Mouse (Mus musculus) gonadal fat pad, adult 2 months (tissue): ENCODE measurements around the gene Agpat1. TPM values are rescaled to one million over a fixed set of nuclear protein-coding genes. Genes with fewer than 3 reads are reported as not detected.

ENCODE experiments used
- DNase-seq: peaks from one replicate; pipeline ENCODE4 v3.0.0-alpha.2; 2012; ENCODE audit warnings: low read depth
- polyA plus RNA-seq: library from polyadenylated mRNA; depleted of rRNA; stranded (reverse); fragments of >200 nt; gene quantifications from 2 replicates; pipeline ENCODE4 v1.2.3, GENCODE M21; 2012

Gene Agpat1
- polyA plus RNA-seq, 1 experiment: 232 TPM

DNA sequence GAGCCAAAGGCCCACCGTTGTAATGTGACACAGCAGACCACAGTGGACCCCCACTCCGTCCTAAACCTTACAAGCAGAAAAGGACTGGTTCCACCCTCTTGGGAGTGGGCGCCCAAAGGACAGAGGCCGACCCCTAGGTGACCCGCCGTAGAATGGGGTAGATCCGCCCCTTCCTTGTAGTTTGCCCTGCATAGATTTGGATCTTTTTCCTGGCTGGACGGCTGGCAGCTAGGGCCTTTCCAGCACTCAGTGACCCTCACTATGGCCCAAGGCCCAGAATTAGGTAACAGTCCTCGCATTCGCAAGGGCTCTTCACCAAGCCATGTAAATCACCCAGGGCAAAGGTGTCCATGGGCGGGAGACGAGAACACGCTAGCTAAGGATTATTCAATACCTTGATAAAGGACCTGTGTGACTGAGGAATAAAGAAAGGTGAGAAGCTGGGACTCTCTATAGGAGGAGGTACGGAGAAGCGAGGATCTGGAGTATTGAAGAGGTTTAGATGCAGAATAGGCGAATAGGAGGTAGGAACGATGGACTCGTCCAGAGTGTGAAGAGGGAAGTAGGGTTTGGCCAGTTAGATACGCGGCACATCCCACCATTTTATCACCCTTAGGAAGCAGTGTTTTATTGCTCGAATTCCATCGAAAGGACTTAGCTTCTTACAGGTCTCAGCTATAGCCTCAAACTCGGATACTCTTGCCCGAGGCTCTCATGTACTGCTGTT, 612 bp downstream of the Agpat1 start:
- no peak for DNase-seq

DNA sequence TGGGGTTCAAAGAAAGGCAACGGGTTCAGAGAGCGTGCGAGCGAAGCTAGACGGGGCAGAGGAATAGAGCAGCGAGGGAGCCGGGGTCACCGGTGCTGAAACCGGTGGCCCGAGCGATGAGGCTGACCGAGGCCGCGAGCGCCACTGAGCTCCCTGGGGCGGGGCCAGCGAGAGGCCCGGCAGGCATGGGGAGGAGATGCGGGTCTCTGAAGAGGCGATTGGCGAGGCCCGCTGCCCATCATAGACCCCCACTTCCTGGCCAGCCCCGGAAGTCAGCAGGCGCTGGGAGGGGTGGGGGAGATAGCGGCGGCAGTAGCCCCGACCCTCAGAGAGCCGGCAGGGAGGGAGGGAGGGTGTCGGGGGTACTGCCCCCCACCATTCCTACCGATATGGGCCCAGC, 1.5 kb downstream of the Agpat1 start:
- no peak for DNase-seq

DNA sequence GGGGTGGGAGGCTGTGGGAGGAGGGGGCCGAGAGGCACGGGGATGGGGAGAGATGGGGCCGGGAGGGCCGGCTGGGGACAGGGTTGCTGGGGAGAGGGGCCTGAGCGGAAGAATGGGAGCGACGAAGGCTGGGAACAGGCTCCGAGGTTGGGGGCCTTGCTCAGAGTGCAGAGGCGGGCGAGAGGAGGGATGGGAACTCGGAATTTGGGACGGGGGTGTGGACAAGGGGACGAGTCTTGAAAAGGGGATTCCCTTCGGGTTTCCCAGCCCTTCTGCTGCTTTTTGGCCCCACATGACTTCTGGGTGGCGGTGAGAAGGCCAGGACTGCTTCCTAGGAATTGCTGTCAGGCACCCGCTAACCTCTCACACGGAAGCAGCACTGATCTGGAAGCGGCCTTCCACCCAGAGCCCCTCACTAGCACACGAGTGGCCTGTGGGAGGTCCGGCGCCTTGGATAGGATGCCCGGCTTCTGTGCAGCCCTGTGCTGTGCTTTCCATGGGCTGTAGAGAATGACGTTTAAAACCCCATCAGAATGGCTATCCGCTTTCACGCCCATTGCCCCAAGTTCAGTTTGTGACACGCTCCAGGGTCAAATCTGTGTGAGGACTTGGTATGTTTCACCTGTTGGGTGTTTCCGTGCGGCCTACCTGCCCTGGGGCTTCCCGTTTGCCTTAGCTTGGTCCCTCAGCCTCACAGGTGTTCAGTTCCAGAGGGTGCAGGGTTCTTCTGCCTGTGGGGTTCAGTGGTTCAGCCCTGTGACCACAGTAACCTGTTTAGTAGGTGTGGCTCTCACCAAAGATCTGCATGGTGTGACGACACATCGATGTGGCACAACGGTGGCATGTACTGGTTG, 2.4 kb downstream of the Agpat1 start:
- no peak for DNase-seq

DNA sequence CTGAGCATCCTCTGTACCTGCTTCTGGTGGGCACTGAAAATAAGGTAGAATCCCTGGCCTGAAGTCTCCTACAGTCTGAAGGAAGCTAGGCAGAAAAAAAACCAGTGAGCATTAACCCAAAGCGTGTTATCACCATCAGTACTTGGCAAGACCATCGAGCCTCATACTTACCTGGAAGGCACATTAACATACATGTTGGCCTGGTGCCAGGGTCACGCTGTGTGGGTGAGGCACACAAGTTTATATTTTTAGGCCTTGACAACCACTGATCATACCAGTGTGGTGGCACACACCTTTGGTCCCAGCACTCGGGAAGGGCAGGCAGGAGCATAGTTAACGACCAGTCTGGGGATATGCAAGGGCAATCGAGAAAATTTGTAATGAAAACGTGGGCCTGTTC, 3.9 kb downstream of the Agpat1 start:
- DNase-seq: no peak

DNA sequence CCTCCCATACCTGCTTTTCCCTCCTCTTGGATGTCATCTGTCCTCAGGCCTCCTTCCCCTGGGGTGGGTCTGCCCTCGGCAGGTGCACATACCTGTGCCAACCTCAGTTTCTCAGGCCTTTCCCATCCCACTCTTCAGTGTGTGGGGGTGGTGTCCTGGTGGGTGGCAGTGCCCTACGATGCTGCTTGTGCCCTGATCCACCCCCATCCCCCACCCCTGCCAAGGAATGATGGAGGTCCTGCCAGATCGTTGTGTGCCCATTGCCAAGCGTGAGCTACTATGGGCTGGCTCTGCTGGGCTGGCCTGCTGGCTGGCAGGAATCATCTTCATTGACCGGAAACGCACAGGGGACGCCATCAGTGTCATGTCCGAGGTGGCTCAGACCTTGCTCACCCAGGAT, 7.0 kb downstream of the Agpat1 start:
- DNase-seq: no peak

DNA sequence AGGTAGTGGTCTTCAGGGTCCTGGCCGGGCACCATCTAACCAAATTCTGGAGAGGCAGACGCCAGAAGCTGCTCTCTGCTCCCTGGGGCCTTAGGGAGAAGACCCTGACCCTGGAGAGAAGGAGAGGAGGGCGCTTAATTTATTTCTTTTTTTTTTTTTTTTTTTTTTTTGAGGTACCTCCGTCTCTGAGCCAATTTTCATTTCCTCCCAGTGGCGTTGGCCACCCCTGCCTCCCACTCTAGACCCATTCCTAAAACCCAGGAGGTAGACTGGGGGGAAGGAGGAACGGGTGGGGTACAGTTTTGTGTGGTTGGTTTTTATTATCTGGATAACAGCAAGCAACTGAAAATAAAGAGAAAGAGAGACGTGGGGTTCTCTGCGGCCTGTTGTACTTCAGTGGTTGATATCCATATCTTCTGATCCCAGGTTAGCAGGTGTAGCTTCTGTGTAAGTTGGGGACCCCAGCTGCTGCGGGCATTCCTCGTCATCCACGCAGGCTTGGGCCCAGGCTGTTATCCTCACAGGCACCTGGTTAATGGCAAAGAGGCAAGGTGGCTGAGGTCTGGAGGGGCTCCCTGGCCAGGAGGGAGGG, 9.1 kb downstream of the Agpat1 start:
- DNase-seq: no peak

DNA sequence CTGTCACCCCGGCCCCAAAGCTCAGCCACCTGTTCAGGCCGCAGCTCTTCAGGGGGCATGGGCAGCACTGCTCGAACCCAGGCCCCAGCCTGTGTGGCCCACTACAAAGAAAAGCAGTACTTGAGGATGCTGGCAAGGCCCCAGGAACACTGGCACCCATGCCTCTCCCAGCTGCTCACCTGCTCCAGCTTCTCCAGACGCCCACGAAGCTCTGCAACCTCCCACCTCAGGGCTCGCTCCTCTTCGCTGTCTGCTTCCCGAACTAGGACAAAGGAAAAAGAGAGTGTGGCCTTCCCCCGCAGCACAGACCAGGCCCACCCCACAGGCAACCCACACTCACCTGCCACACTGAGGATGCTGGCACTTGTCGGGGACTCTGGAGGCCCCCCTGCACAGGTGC, 9.8 kb downstream of the Agpat1 start:
- no peak for DNase-seq

DNA sequence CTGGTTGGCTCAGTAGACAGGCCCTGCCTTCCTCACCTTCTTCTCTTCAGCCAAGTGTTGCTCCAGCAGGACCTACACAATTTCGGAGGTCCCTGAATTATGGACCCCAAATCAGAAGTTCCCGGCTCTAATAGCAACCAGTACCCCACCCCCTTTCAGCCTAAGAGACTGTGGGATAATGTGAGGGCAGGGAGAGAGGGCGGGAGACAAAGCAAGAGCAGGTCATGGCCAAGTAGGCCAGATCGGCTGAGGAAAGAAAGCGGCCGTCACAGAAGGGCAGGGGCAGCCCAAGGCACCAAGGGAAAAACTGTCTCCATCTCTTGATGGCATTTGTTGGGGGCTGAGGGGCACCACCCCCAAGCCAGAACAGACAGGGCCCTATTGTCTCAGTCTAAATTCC, 11.8 kb downstream of the Agpat1 start, which contains the start of gene Egfl8:
Gene Egfl8 (minus strand): TSS at position 101 of the 400 bp plus-strand sequence.
- no peak for DNase-seq

DNA sequence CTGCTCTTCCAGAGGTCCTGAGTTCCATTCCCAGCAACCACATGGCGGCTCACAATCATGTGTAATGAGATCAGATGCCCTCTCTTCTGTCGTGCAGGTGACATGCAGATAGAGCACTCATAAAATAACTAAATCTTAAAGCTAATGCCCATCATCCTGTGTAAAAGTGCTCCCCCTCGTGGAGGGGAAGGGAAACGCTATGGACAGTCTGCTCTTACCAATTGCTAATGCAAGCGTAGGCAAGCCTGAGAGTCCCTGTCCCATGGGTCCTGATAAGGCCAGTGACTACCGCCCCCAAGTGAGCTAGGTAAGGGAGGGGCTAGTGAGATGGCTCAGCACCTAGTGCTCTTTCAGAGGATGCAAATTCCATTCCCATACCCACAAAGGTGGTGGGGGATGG, 14.9 kb downstream of the Agpat1 start:
- no peak for DNase-seq

DNA sequence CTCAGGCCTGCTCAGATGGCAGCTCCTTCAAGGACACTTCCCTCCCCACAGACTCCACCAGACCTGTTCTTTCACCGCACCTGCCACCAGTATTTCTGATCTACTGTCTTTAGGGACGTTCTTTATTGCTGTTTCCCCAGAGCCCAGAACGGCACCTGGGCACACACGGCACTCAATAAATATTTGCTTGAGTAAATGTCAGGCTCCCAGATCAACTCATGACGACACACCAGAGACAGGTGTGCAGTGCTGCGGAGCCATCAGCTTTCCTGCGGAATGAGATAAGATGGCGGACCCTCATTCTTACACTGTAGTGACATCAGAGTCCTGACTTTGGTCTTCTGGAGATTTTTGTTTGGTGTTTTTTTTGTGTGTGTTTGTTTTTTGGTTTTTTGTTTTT, 16.9 kb downstream of the Agpat1 start:
- no peak for DNase-seq

DNA sequence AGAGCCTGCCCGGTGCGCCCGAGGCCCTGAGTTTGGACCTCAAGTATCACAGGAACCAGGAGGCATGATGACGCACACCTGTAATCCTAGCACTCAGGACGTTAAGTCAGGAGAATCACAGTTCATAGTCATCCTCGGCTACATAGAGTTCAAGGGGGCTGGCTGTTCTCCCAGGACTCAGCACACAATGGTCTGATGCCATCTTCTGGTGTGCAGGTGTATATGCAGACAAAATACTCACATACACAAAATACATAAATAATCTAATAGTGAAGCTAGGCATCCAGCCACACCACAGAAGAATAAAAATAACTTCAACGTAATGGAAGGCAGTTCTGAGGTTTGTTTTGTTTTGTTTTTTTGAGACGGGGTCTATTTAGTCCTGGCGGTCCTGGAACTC, 19.1 kb downstream of the Agpat1 start:
- no peak for DNase-seq

DNA sequence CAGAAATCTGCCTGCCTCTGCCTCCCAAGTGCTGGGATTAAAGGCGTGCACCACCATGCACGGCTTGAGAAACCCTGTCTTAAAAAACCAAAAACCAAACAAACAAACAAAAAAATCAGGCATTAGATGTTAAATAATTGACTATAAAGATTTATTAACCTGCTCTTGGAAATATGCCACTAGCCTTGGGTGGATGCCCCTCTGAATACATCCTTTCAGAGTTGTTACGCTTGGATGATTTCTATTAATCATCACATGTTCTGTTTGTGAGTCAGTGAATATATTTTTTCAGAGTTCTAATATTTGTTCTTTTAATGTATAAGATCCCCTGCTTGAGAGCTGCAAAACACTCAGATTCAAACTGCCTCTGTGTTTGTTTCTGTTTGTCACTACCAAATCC, 20.9 kb downstream of the Agpat1 start:
- no peak for DNase-seq

DNA sequence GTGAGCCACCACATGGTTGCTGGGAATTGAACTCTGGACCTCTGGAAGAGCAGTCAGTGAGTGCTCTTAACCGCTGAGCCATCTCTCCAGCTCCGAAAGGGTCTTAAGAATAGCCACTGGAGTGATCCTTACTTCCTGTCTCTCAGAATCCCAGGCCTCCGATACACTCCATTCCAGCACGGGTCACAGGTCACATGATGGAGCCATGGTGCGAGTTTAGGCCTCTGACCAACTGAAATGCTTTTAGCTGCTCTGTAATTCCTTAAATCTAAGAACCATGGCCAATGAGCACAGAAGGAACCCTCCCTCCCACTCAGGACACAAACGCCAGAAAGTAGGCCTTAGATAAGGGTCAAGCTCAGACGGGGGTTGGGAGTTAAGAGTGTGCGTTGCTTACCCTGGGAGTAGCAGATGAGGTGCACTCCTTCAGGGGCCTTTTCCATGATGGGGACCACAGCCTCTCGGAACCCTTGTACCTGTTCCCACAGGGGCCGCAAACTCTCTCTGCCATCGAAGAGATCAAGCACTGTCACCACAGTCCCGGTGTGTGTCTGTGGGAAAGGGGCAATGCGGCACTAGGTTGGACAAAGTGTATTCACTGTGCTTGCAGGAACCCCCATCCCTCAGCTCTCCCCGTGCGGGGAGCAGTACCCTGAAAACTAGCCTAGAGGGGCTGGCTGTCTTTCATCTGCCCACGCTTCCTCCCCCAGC, 22.2 kb downstream of the Agpat1 start:
- no peak for DNase-seq

DNA sequence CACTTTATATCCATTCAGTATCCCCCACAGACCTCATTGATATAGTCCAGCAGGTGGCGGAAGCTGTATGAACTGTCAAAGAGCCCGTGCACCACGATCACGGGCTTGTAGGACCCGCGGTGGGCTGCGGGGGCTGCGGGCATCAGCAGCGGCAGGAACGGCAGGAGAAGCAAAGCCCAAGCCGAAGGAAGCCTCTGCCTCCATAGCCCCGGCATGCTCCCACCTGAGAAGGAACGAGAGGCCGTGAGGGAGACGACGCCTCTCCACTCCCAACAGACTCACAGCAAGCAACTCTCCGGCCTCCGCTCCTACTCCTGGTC, 22.7 kb downstream of the Agpat1 start:
- no peak for DNase-seq

DNA sequence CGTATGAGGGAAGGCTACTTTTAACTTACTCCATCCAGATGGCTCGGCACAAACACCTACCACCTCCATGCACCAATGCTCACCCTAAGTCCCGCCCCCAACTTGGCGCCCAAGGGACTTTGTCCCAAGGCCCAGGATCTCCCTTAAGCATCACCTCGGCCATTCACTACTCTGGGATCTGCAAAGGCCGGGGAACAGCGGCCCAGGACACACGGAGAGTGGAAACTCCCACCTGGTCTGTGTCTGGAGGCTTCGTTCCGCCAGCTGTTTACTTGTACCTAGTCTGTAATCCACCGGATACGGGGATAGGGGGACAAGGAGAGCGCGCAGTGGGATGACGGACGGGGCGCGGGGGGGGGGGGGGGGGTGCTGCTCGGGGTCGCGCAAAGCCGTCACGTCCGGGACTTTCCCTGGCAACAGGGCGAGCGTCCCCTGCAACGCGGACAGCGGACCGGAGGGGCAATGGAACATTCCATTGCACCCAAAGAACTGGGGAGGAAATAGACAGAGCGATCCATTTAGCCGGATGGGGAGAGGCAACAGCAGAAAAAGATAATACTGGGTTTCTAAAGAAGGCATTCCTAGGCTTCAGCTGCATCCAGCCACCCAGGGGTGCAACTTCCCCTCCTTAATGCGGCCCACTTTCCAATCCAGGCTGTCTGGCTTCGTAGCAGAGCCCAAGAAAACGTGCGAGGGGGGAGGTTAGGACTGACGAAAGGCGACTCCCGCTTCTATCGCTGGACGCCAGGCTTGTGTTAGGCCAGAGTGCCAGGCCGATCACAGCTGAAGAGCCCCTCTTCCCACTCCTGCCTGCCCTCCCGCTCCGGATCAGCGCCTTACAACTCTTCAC, 23.3 kb downstream of the Agpat1 start:
- no peak for DNase-seq

DNA sequence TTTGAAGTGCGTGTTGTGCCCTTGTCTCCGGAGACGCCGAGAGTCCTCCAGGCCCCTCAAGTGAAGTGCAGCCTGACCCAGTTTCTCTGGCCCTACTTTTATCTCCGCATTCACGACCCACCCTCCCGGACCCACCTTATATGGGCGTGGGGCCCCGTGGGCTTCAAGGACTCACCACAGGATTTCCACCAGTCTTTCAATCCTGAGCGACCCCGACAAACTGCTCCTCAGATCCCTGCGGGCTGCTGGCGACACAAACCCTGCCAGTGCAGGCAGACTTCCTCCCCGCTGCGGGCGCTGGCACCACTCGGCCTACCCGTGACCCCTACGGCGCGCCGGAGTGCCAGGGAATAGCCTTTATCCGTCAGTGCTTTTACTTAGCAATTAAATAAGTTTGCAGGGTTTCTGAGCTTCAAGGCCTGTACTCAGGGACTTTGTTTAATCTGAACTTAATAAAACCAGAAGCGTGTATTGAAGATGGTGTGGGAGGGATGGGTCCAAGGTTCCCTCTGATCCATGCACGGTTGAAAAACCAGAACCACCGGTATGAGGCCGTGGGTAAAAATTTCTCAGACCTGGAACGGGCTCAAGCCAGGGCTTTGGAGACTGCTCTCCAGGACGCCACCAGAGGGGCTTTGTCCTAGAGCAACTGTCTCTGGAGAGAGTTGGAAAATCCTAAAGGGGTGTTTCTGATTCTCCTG, 24.0 kb downstream of the Agpat1 start, which contains the start of gene Ppt2:
Gene Ppt2 (minus strand): TSS at position 568 of the 701 bp plus-strand sequence.
- no peak for DNase-seq

DNA sequence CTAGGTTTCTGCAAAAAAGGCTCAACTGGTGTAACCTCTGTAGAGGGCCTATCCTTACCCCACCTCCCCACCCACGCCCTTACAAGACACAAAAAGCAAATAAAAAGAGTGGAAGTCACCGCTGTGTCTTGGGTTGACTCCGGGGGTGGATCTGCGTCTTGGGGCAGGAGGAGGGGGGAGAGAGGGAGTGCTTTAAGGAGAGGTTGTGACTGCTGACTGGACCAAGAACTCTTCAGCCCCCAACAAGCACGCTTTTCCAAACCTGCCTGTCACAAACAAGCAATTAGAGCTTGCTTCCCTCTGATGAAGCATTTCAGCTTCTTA, 24.5 kb downstream of the Agpat1 start:
- no peak for DNase-seq

DNA sequence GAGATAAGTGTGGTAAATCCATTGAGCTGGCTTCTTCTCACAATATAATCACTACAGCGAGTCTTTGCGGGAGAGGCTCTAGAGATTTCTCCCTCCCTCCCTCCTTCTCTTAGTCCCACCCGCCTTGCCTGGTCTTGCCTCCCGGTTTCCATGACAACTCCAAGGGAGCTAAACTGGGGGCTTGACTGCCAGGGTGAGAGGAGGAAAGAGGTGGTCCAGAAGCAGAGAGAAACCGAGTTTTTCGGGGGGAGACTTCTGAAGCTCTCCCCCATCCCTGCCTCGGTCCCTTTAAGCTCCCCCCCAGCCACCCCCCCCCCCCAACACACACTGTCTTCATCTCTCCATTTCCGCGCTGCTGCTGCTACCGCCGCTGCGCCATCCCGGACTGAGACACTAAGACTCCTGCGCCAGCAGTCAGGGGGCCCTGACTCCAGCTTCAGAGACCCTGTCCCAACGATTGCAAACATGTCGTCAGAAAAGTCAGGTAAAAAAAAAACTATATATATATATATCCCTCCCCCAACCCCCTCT, 25.2 kb downstream of the Agpat1 start, which contains the start of gene Prrt1:
Gene Prrt1 (plus strand): TSS at position 313 of the 531 bp plus-strand sequence.
- no peak for DNase-seq

DNA sequence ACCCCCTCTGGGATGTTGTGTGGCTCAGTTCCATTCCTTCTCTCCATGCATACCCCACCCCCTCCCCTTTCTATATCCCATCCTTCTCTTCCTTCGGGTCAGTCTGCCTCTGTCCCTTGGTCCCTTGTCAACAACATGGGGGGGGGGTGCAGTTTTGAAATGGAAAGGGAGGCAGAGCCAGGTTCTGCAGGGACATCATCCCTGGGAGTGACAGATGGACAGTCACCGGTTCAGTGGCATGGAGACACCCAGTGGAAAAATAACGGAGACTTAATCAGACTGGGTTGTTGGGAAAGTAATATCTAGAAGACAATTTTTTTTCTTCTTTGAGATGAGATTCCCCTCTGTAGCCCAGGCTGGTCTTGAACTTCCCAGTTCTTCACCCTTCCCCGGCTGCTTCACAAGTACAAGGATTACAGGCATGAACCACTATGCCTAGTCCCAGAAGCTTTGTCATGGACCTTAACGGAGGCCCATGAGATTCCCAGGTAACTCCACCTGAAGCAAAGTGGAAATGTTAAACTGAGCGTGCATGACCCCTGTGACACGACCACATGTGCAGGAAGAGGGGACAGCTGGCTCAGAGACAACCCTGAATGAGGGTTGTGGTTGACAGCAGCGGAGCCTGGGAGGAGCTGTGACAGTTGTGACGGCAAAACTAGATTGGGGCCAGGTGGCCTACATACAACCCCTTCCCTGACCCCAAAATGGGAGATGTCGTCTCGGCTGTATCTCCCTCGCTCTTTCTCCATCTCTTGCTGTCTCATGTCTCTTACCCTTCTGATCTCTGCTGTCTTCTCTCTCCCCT, 25.9 kb downstream of the Agpat1 start:
- no peak for DNase-seq
